Mouse (Mus musculus): ENCODE data around the gene 1500009L16Rik. TPM values are rescaled to one million over a fixed set of nuclear protein-coding genes. Genes with fewer than 3 reads are reported as not detected.

1500009L16Rik gene
- polyA plus RNA-seq, 1 experiment, result not detected

DNA sequence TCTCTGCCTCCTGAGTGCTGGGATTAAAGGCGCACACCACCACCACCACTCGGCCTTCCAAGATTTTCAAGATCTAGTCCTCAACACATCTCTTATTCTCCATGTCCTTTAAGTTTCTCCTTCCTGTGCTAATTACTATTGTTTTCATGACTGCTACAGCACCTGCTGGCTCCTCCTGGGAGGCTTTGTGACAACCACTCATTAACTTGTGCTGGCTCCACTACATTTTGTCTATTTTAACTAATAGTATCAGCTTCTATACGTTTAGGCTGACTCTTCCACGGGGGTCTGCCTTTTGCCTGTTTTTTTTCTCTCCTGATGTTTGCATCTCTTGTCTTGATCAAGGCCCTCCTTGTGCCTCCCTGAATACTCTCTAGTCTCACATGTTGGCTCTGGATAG, 59.2 kb downstream of the 1500009L16Rik start:
- Histone ChIP-seq H3K4me3 (ENCODE audit: insufficient read depth, low read depth, low read length) (no peak overlapping the region), H3K27ac (ENCODE audit: insufficient read depth, low read depth, low read length) (0 out of 2 replicates have a peak overlapping the region, but pooled peaks have one; percentile 35), H3K4me1 (ENCODE audit: control insufficient read depth, insufficient read depth, low read length) (peaks cover 24% of the 10 kb centered on the region)
- TF ChIP-seq POLR2A (IDR thresholded peaks at IDR 0.05; ENCODE audit: insufficient read depth, low read depth, low read length) (no peak), CTCF (IDR thresholded peaks at IDR 0.05; ENCODE audit: insufficient read depth, low read depth, low read length) (no peak)
- WGBS, result 40% methylated on average over 4 of the region's 4 CpGs

DNA sequence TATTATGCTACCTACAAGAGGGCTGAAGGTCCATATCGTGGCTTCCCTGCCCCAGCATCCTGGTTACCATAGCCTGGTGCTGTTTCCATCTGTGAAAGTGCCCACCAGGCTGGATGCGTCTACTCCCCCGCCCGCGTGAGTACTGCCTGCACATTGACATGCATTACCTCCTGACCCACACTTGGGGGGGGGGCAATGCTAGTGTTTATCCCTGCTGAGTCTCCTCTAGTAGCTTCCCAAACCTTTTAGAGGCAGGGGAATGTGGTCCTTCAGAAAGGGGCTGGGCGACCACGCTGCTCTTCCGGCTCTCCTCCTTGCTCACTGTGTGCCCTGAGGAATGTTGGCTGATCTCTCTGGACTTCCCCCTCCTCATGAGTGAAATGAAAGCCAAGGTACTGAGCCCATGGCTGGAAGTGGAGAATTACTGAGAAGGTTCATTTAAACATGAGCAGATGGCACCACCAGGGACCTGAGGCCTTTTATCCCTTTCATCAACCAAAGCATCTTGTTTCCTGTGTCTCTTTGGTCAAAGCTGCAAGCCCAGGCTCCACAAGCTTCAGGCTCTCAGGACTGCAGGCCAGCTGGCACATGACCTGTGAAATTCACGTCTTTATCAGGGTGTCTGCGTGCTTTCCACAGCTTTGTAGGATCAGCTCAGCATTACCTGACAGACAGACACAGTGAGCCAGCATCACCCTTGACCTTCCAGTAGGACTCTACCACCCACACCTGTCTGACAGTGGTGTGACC, 59.9 kb downstream of the 1500009L16Rik start:
- H3K4me3 ChIP-seq (ENCODE audit: insufficient read depth, low read depth, low read length), result no peak overlapping the region

DNA sequence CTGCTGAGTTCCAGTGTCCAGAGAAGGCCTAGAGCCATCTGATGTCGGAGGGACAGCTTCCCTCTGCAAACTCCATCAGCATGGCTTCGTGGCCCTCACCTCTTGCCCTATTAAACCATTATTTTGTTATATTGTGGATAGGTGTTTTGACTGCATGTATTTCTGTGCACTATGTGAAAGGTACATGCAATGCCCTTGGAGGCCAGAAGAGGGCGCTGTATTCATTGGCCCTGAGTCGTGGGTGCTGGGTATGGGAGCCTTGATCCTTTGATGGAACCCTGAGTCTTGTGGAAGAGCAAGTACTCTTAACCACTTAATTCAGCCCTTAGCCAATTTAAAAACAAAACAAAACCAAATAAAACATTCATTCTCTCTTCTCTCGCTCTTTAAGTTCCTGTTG, 62.3 kb downstream of the 1500009L16Rik start:
- Histone ChIP-seq H3K4me3 (ENCODE audit: insufficient read depth, low read depth, low read length) (no peak overlapping the region), H3K4me1 (ENCODE audit: control insufficient read depth, insufficient read depth, low read length) (peaks cover 24% of the 10 kb centered on the region), H3K27ac (ENCODE audit: insufficient read depth, low read depth, low read length) (peak overlapping the region; percentile 89)
- WGBS, result 18% methylated on average over 5 of the region's 5 CpGs
- TF ChIP-seq CTCF (IDR thresholded peaks at IDR 0.05; ENCODE audit: insufficient read depth, low read depth, low read length), result peak; percentile 63
- TF ChIP-seq POLR2A (IDR thresholded peaks at IDR 0.05; ENCODE audit: insufficient read depth, low read depth, low read length), result no peak

More for the DNA sequence above, 59.9 kb downstream of the 1500009L16Rik start:
- WGBS, result 80% methylated on average over 10 of the region's 10 CpGs
- TF ChIP-seq CTCF (IDR thresholded peaks at IDR 0.05; ENCODE audit: insufficient read depth, low read depth, low read length), result no peak
- TF ChIP-seq POLR2A (IDR thresholded peaks at IDR 0.05; ENCODE audit: insufficient read depth, low read depth, low read length), result no peak
- H3K4me1 ChIP-seq (ENCODE audit: control insufficient read depth, insufficient read depth, low read length), result peaks cover 24% of the 10 kb centered on the region
- peak overlapping the region; percentile 35; the same call in 1 of the 2 replicates for H3K27ac ChIP-seq (ENCODE audit: insufficient read depth, low read depth, low read length)

DNA sequence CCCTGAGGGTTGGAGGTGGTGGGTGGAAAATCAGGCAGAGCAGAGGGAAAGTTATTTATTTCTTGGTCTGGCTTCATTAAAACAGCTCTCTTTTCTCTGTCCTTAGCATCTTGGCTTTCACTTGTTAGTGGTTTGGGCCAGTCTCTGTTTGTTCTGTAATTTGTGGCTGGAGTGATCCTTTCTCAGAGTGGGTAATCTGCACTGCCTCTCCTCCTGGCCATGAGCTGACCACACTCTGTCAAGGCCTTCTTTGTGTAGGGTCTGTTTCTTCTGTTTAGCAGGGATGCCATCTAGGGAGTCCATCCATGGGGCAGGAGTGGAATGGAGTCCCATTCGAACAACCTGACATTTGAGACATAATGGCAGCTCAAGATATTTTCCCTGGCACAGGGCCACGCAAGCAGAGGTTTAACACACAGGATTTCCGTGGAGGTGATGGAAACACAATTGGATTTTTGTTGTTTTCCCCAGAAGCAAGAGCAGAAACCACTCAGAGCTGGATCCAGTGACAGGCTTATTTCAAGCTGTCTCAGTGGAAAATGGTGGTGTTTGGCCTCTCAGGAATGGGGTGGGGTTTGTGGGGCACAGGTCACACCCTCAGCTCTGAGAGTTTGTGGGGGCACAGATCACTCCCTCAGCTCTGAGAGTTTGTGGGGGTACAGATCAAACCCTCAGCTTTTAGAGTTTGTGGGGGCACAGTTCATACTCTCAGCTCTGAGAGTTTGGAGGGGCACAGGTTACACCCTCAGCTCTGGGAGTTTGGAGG, 63.1 kb downstream of the 1500009L16Rik start:
- H3K4me3 ChIP-seq (ENCODE audit: insufficient read depth, low read depth, low read length), result no peak overlapping the region
- TF ChIP-seq CTCF (IDR thresholded peaks at IDR 0.05; ENCODE audit: insufficient read depth, low read depth, low read length) (no peak), POLR2A (IDR thresholded peaks at IDR 0.05; ENCODE audit: insufficient read depth, low read depth, low read length) (no peak)
- H3K4me1 ChIP-seq (ENCODE audit: control insufficient read depth, insufficient read depth, low read length), result peaks cover 24% of the 10 kb centered on the region
- 44% methylated on average over 3 of the region's 3 CpGs for whole genome bisulfite sequencing
- H3K27ac ChIP-seq (ENCODE audit: insufficient read depth, low read depth, low read length), result peak overlapping the region; percentile 89; the same call in 1 of the 2 replicates

DNA sequence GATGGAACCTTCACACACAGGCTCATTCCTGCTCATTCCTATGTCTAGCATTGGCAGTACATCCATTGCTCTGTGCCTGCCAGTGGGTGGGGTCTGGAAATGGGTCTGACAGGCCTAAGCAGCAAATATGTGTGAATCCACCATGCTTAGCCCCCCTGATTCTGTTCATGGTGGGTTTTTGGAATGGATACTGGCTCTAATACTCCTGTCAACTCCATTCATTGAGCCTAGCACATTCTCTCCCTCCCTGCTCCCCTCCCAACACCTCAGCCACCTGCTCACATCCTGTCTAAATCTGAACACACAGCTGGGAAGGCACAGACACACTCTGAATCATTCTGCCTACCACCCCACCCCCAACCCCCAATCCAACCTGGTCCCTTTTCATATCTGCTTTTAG, 72.4 kb downstream of the 1500009L16Rik start:
- TF ChIP-seq CTCF (IDR thresholded peaks at IDR 0.05; ENCODE audit: insufficient read depth, low read depth, low read length), result no peak
- TF ChIP-seq POLR2A (IDR thresholded peaks at IDR 0.05; ENCODE audit: insufficient read depth, low read depth, low read length), result no peak
- Histone ChIP-seq H3K4me1 (ENCODE audit: control insufficient read depth, insufficient read depth, low read length) (no peaks in the 10 kb centered on the region), H3K4me3 (ENCODE audit: insufficient read depth, low read depth, low read length) (no peak overlapping the region), H3K27ac (ENCODE audit: insufficient read depth, low read depth, low read length) (no peak overlapping the region)

DNA sequence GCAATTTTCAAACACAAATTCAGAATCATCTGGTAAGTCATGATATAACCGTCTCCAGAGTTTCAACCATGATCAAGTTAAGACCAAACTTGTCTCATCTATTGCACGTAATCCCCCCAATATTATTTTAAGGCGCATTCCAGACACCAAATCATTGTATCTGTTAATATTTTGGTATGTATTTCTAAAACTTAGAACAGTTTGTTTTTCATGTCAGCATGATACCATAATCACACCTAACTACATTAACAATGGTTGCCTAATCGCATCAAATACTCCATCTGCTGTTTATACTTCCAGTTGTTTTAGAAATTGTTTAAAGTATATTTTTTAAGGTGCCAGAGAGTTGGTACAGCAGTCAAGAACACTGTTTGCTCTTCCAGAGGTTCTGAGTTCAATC, 72.8 kb downstream of the 1500009L16Rik start:
- Histone ChIP-seq H3K4me3 (ENCODE audit: insufficient read depth, low read depth, low read length) (no peak overlapping the region), H3K4me1 (ENCODE audit: control insufficient read depth, insufficient read depth, low read length) (no peaks in the 10 kb centered on the region), H3K27ac (ENCODE audit: insufficient read depth, low read depth, low read length) (no peak overlapping the region)
- TF ChIP-seq CTCF (IDR thresholded peaks at IDR 0.05; ENCODE audit: insufficient read depth, low read depth, low read length) (no peak), POLR2A (IDR thresholded peaks at IDR 0.05; ENCODE audit: insufficient read depth, low read depth, low read length) (no peak)
- WGBS, result 92% methylated on average over 4 of the region's 4 CpGs

DNA sequence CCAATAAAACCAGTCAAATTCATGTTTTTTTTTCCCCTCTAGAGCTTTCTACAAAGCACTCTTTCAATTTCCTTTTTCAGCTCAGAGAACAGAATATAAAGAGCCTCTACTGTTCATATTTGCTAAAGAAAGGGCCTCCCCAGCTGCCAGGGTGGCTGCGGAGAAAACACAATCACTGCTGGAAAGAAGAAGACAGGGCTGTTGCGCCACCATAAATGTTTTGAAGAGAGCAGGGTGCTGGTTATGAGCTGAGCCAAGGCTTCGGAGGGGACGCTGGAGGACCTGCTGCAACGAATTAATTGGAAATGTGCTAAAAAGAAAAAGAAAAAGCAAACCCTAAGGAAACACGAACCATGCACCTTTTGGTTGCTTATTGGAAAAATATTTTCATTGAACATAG, 81.4 kb downstream of the 1500009L16Rik start:
- H3K4me3 ChIP-seq (ENCODE audit: insufficient read depth, low read depth, low read length), result no peak overlapping the region
- WGBS, result 56% methylated on average over 6 of the region's 6 CpGs
- no peak for TF ChIP-seq POLR2A (IDR thresholded peaks at IDR 0.05; ENCODE audit: insufficient read depth, low read depth, low read length)
- peaks cover 8% of the 10 kb centered on the region; the same call in 1 of the 2 replicates for H3K4me1 ChIP-seq (ENCODE audit: control insufficient read depth, insufficient read depth, low read length)
- no peak overlapping the region for H3K27ac ChIP-seq (ENCODE audit: insufficient read depth, low read depth, low read length)

DNA sequence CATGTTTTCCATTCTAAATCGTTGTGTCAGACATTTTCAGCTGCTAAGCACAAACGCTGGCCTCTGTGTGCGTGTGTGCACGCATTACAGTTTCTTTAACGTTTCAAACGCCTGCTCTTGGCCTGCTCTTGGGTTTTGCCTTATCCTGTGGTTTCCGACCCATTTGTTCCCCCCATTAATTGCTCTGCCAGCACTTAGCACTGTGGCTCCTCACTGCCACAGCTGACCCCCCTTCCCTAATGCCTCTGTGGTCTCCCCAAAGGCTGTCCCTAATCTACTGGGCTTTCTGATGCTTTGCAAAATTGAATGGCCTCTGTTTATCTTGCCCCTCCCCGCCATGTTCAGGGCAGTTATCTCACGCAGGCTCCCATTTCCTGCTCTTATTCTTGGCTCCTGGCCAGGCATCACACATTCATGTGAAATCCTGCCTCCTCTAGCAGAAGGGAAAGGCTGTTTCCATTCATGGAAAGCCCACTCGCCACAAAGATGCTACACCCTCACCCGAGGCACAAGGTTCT, 82.6 kb downstream of the 1500009L16Rik start:
- TF ChIP-seq POLR2A (IDR thresholded peaks at IDR 0.05; ENCODE audit: insufficient read depth, low read depth, low read length) (no peak), CTCF (IDR thresholded peaks at IDR 0.05; ENCODE audit: insufficient read depth, low read depth, low read length) (no peak)
- Histone ChIP-seq H3K27ac (ENCODE audit: insufficient read depth, low read depth, low read length) (no peak overlapping the region), H3K4me1 (ENCODE audit: control insufficient read depth, insufficient read depth, low read length) (peaks cover 8% of the 10 kb centered on the region; the same call in 1 of the 2 replicates), H3K4me3 (ENCODE audit: insufficient read depth, low read depth, low read length) (no peak overlapping the region)
- 30% methylated on average over 11 of the region's 11 CpGs for WGBS

DNA sequence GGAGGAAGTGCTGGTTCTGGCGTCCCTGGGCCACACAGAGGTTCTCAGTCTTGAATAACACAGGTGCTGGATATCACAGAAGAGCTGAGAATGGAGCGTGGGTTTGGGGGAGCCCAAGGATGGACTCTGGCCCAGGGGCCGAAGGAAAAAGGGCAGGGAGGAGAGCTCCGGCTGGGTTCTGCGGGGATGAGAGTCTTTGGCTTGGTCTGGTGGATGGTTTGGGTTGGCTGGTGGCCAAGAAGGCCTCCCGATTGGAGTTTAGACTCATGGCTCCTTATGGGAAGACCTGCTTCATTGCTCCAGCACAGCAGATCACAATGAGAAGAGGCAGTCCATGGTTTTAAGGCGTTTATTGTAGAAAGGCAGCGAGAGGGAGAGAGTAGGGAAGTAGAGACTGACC, 84.6 kb downstream of the 1500009L16Rik start:
- WGBS, result 80% methylated on average over 8 of the region's 8 CpGs
- peaks cover 8% of the 10 kb centered on the region; the same call in 1 of the 2 replicates for H3K4me1 ChIP-seq (ENCODE audit: control insufficient read depth, insufficient read depth, low read length)
- TF ChIP-seq CTCF (IDR thresholded peaks at IDR 0.05; ENCODE audit: insufficient read depth, low read depth, low read length) (no peak), POLR2A (IDR thresholded peaks at IDR 0.05; ENCODE audit: insufficient read depth, low read depth, low read length) (no peak)
- no peak overlapping the region for H3K27ac ChIP-seq (ENCODE audit: insufficient read depth, low read depth, low read length)
- H3K4me3 ChIP-seq (ENCODE audit: insufficient read depth, low read depth, low read length), result no peak overlapping the region

Other genes with a start within 250 kb of the 1500009L16Rik start
- gene Aldh1l2, start 188.7 kb upstream of the 1500009L16Rik start, polyA plus RNA-seq (2012; ENCODE audit: insufficient read depth, insufficient read length, low replicate concordance, missing spikeins), result not detected in 2 replicates
- gene Washc4, start 179.1 kb upstream of the 1500009L16Rik start, polyA plus RNA-seq (2012; ENCODE audit: insufficient read depth, insufficient read length, low replicate concordance, missing spikeins), result not detected in 2 replicates
- gene Appl2, start 74.1 kb upstream of the 1500009L16Rik start, polyA plus RNA-seq (2012; ENCODE audit: insufficient read depth, insufficient read length, low replicate concordance, missing spikeins), result not detected in 2 replicates